Mouse (Mus musculus): ENCODE measurements around the gene Dbndd2.

- no peak for TF ChIP-seq ZKSCAN1 (IDR thresholded peaks at IDR 0.05; ENCODE audit: low read depth, low read length)
- no peak for TF ChIP-seq CHD2 (IDR thresholded peaks at IDR 0.05; ENCODE audit: low read length)
- no peak for TF ChIP-seq ETS1 (IDR thresholded peaks at IDR 0.05; ENCODE audit: low read depth, low read length)
- no peak for TF ChIP-seq POLR2A (IDR thresholded peaks at IDR 0.05; ENCODE audit: control insufficient read depth in 1 of 2, insufficient read depth in 1 of 2, low read depth in 1 of 2, low read length in 2 of 2, poor library complexity in 1 of 2)
- no peak for TF ChIP-seq RCOR1 (IDR thresholded peaks at IDR 0.05; ENCODE audit: low read depth, low read length)
- TF ChIP-seq CTCF (IDR thresholded peaks at IDR 0.05 in 2 of 3, conservative IDR thresholded peaks at IDR 0.05 in 1 of 3; ENCODE audit: control insufficient read depth in 1 of 3, insufficient read depth in 1 of 3, low read depth in 2 of 3, low read length in 3 of 3, poor library complexity in 1 of 3, severe bottlenecking in 1 of 3): no peak
- TF ChIP-seq ZC3H11A (IDR thresholded peaks at IDR 0.05; ENCODE audit: low read depth, low read length): no peak
- TF ChIP-seq NRF1 (IDR thresholded peaks at IDR 0.05; ENCODE audit: insufficient read depth, low read depth, low read length, poor library complexity, severe bottlenecking): no peak
- no peak for TF ChIP-seq USF1 (IDR thresholded peaks at IDR 0.05; ENCODE audit: low read depth, low read length)
- TF ChIP-seq POLR2AphosphoS2 (IDR thresholded peaks at IDR 0.05; ENCODE audit: low read length): no peak
- no peak for TF ChIP-seq EP300 (IDR thresholded peaks at IDR 0.05; ENCODE audit: low read depth in 1 of 2, low read length in 2 of 2)
- no peak for TF ChIP-seq SMC3 (IDR thresholded peaks at IDR 0.05; ENCODE audit: low read depth, low read length)
These were observed 8.2 kb downstream of the Dbndd2 start for GRCm38 (mm10) chr2:164494126-164494525.
